Comparison of ENCODE assay signal across 9 mouse cellular contexts in genomic region chr17:34650781-34651180, GRCm38 (mm10). TPM values are rescaled to one million over a fixed set of nuclear protein-coding genes. Genes with fewer than 3 reads are reported as not detected.
"Had no signal": no experiment of that assay in that cellular context is flagged by ENCODE, and none has a peak within 500 bp of the region (broad histone marks: within the 10 kb centered on the region; RNA-seq: fewer than 3 reads in every experiment).

No protein-coding gene starts in this region.

- H3K9ac ChIP-seq: liver, embryonic 13.5 days; liver, postnatal 0 days; lung, embryonic 15.5 days; midbrain, embryonic 13.5 days had no signal

- H3K9me3 ChIP-seq: limb, embryonic 12.5 days; liver, embryonic 13.5 days; lung, embryonic 15.5 days; midbrain, embryonic 13.5 days had no signal

- H3K4me3 ChIP-seq: limb, embryonic 12.5 days; liver, embryonic 13.5 days; lung, embryonic 15.5 days; midbrain, embryonic 13.5 days had no signal

- H3K27me3 ChIP-seq: limb, embryonic 12.5 days; liver, embryonic 13.5 days; lung, embryonic 15.5 days; midbrain, embryonic 13.5 days had no signal

- H3K4me2 ChIP-seq: limb, embryonic 12.5 days; liver, embryonic 13.5 days; lung, embryonic 15.5 days; midbrain, embryonic 13.5 days had no signal

- ATAC-seq: liver, postnatal 0 days; midbrain, embryonic 13.5 days had no signal

- H3K27ac ChIP-seq: limb, embryonic 12.5 days; liver, embryonic 13.5 days; lung, embryonic 15.5 days; macrophage; midbrain, embryonic 13.5 days had no signal

- DNase-seq: liver, embryonic 13.5 days; lung, postnatal 14 days; right cerebral cortex, adult 18-20 months; right cerebral cortex, postnatal 25 days had no signal

RNA-seq across cellular contexts. Expression of gene Tnxb, which starts 19.6 kb away (rescaled TPM):
- polyA plus RNA-seq: limb, embryonic 12.5 days; macrophage had no signal
